Mouse (Mus musculus) neural tube, postnatal 0 days (tissue): ENCODE measurements around the gene Irx2. TPM values are rescaled to one million over a fixed set of nuclear protein-coding genes. Genes with fewer than 3 reads are reported as not detected.

Source experiments
- polyA plus RNA-seq: library from polyadenylated mRNA; unstranded; fragments of >200 nt; fragmentation: Nextera tagmentation; extraction: Ambion mirVana; gene quantifications from 2 replicates; pipeline ENCODE4 v1.2.1, GENCODE M21; 2015

The Irx2 gene
- polyA plus RNA-seq = 8.6 and 8.7 TPM in 2 replicates

GRCm38 (mm10) chr13:72628462-72628916, at the start of gene Irx2:
Gene Irx2 (plus strand): TSS chr13:72628820.

